Mouse (Mus musculus): ENCODE data around the gene Atp6v1b1. TPM values are rescaled to one million over a fixed set of nuclear protein-coding genes. Genes with fewer than 3 reads are reported as not detected.

The Atp6v1b1 gene
- total and polyA plus RNA-seq, 2 experiments from 2014 or later = 4.1 TPM; not detected in 1

DNA sequence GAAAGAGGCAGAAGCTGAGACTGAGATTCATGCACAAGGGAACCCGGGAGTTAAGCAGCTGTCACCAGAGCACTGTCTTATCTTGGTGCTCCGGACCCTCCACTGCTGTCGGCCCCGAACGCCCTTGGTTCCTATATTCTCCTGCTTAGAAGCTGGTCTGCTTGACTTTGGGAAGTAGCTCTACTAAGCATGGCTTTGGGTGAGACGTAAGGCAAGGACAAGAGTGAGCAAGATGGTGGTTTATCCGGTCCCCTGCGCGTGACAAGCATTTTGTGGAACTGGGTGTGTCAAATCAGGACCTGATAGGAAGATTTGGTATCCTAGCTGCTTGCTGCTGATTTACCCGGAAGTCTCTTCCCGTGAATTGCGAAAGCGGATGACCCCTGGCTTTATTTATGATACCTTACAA is 52.7 kb downstream of the Atp6v1b1 start:
- ATAC-seq (ENCODE audit: insufficient read depth, low read depth) = peak; percentile 5; the same call in 1 of the 2 replicates
- TF ChIP-seq CTCF (IDR thresholded peaks at IDR 0.05; ENCODE audit: low read depth) (no peak), EP300 (IDR thresholded peaks at IDR 0.05; ENCODE audit: low read depth) (no peak)

DNA sequence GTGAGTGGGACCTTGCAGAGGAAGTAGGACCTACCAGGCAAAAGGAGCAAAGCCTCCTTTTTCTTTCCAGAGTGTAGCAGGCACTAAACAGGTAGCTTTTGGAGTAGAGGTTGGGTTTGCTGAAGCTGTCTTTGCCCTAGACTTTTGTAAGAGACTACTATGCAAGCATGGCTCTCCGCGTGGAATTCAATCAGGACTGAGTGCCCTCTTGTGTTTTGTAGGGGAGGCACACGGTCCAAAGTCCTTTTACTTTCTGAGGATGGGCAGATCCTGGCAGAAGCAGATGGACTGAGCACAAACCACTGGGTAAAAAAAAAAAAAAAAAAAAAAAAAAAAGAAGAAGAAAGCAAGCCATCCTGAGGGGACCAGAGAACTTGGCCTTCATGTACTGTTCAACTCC is 53.9 kb downstream of the Atp6v1b1 start:
- H3K4me2 ChIP-seq (ENCODE audit: low read depth, low read length) = no peak overlapping the region
- H3K4me3 ChIP-seq (ENCODE audit: low read depth, low read length) = no peak overlapping the region
- DNase-seq (ENCODE audit: low spot score) = no peak
- H3K9me3 ChIP-seq (replicated peaks; ENCODE audit: control insufficient read depth, low read length) = no peaks in the 10 kb centered on the region
- peaks cover 30% of the 10 kb centered on the region for H3K36me3 ChIP-seq (replicated peaks; ENCODE audit: control insufficient read depth, insufficient read depth, low read length)
- peaks cover 14% of the 10 kb centered on the region for H3K4me1 ChIP-seq (ENCODE audit: control insufficient read depth, insufficient read depth)
- no peak for ATAC-seq (ENCODE audit: insufficient read depth, low read depth)
- 49% methylated on average over 3 of the region's 3 CpGs for WGBS
- no peaks in the 10 kb centered on the region for H3K27me3 ChIP-seq (ENCODE audit: control insufficient read depth, insufficient read depth, low read length)
- H3K9ac ChIP-seq (replicated peaks; ENCODE audit: low read depth, low read length) = no peak overlapping the region
- TF ChIP-seq CTCF (IDR thresholded peaks at IDR 0.05; ENCODE audit: low read depth) (no peak), EP300 (IDR thresholded peaks at IDR 0.05; ENCODE audit: low read depth) (no peak)
- H3K27ac ChIP-seq (ENCODE audit: low read depth) = no peak overlapping the region

More for the DNA sequence above, 52.7 kb downstream of the Atp6v1b1 start:
- Histone ChIP-seq H3K9ac (replicated peaks; ENCODE audit: low read depth, low read length) (peak overlapping the region; percentile 76), H3K36me3 (replicated peaks; ENCODE audit: control insufficient read depth, insufficient read depth, low read length) (peaks cover 19% of the 10 kb centered on the region), H3K9me3 (replicated peaks; ENCODE audit: control insufficient read depth, low read length) (no peaks in the 10 kb centered on the region), H3K27ac (ENCODE audit: low read depth) (peak overlapping the region; percentile 91), H3K4me2 (ENCODE audit: low read depth, low read length) (peak overlapping the region; percentile 95), H3K4me3 (ENCODE audit: low read depth, low read length) (peak overlapping the region; percentile 81), H3K27me3 (ENCODE audit: control insufficient read depth, insufficient read depth, low read length) (no peaks in the 10 kb centered on the region), H3K4me1 (ENCODE audit: control insufficient read depth, insufficient read depth) (peaks cover 14% of the 10 kb centered on the region)
- DNase-seq (ENCODE audit: low spot score) = peak; percentile 43
- WGBS = 2% methylated on average over 13 of the region's 13 CpGs

DNA sequence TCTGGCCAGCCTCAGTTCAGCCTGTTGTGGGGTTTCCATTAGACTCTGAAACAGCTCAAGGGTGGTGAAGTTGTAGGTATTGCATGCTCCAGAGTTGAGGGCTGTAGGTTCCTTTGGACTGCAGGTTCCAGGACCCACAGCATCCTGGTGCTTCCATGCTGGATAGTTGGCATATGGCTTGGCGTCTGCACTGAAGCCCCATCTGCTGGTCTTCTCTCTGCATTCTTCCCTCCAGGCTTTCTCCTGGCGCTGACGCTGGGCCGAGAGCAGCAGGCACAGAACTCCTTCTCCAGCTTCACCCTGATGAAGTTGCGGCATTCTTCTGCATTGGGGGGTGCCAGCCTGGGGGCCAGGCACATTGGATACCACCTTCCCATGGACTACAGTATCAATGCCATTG is 59.2 kb downstream of the Atp6v1b1 start:
- Histone ChIP-seq H3K36me3 (replicated peaks; ENCODE audit: control insufficient read depth, insufficient read depth, low read length) (peaks cover 57% of the 10 kb centered on the region), H3K9me3 (replicated peaks; ENCODE audit: control insufficient read depth, low read length) (no peaks in the 10 kb centered on the region), H3K4me2 (ENCODE audit: low read depth, low read length) (no peak overlapping the region), H3K27me3 (ENCODE audit: control insufficient read depth, insufficient read depth, low read length) (no peaks in the 10 kb centered on the region), H3K4me1 (ENCODE audit: control insufficient read depth, insufficient read depth) (no peaks in the 10 kb centered on the region), H3K27ac (ENCODE audit: low read depth) (no peak overlapping the region), H3K4me3 (ENCODE audit: low read depth, low read length) (no peak overlapping the region), H3K9ac (replicated peaks; ENCODE audit: low read depth, low read length) (no peak overlapping the region)
- DNase-seq (ENCODE audit: low spot score) (no peak), ATAC-seq (ENCODE audit: insufficient read depth, low read depth) (no peak)
- WGBS = 89% methylated on average over 5 of the region's 5 CpGs
- TF ChIP-seq EP300 (IDR thresholded peaks at IDR 0.05; ENCODE audit: low read depth) (no peak), CTCF (IDR thresholded peaks at IDR 0.05; ENCODE audit: low read depth) (no peak)

- WGBS = 89% methylated on average over 3 of the region's 3 CpGs
These were observed 60.1 kb downstream of the Atp6v1b1 start for GRCm38 (mm10) chr6:83802846-83803245.

More at GRCm38 (mm10) chr6:83802846-83803245, 60.1 kb downstream of the Atp6v1b1 start:
- DNase-seq (ENCODE audit: low spot score) (no peak), ATAC-seq (ENCODE audit: insufficient read depth, low read depth) (no peak)
- H3K9ac ChIP-seq (replicated peaks; ENCODE audit: low read depth, low read length) = no peak overlapping the region
- no peaks in the 10 kb centered on the region for H3K4me1 ChIP-seq (ENCODE audit: control insufficient read depth, insufficient read depth)
- no peaks in the 10 kb centered on the region for H3K27me3 ChIP-seq (ENCODE audit: control insufficient read depth, insufficient read depth, low read length)
- peaks cover 55% of the 10 kb centered on the region for H3K36me3 ChIP-seq (replicated peaks; ENCODE audit: control insufficient read depth, insufficient read depth, low read length)
- no peaks in the 10 kb centered on the region for H3K9me3 ChIP-seq (replicated peaks; ENCODE audit: control insufficient read depth, low read length)
- H3K4me3 ChIP-seq (ENCODE audit: low read depth, low read length) = no peak overlapping the region
- TF ChIP-seq EP300 (IDR thresholded peaks at IDR 0.05; ENCODE audit: low read depth) (no peak), CTCF (IDR thresholded peaks at IDR 0.05; ENCODE audit: low read depth) (no peak)
- no peak overlapping the region for H3K27ac ChIP-seq (ENCODE audit: low read depth)
- no peak overlapping the region for H3K4me2 ChIP-seq (ENCODE audit: low read depth, low read length)

Other genes with a start within 250 kb of the Atp6v1b1 start
- 21.4 and 25.2 TPM in 2 replicates for gene Dguok, start 236.0 kb upstream of the Atp6v1b1 start, total RNA-seq (2014; rRNA removed; ENCODE audit: low replicate concordance)
- gene Dguok, start 236.0 kb upstream of the Atp6v1b1 start, polyA plus RNA-seq (2015; fragmentation: Nextera tagmentation; extraction: Ambion mirVana) = 51.7 and 58.4 TPM in 2 replicates
- gene Actg2, start 206.7 kb upstream of the Atp6v1b1 start, total RNA-seq (2014; rRNA removed; ENCODE audit: low replicate concordance) = 15.0 and 831 TPM in 2 replicates
- gene Actg2, start 206.7 kb upstream of the Atp6v1b1 start, polyA plus RNA-seq (2015; fragmentation: Nextera tagmentation; extraction: Ambion mirVana) = 7.0 and 9.9 TPM in 2 replicates
- 1.2 and 1.5 TPM in 2 replicates for gene Stambp, start 170.3 kb upstream of the Atp6v1b1 start, total RNA-seq (2014; rRNA removed; ENCODE audit: low replicate concordance)
- 22.9 and 24.6 TPM in 2 replicates for gene Stambp, start 170.3 kb upstream of the Atp6v1b1 start, polyA plus RNA-seq (2015; fragmentation: Nextera tagmentation; extraction: Ambion mirVana)
- gene Clec4f, start 86.8 kb upstream of the Atp6v1b1 start, total RNA-seq (2014; rRNA removed; ENCODE audit: low replicate concordance) = 1.7 TPM in 1 of 2 replicates, not detected in the other
- 0.59 and 0.66 TPM in 2 replicates for gene Clec4f, start 86.8 kb upstream of the Atp6v1b1 start, polyA plus RNA-seq (2015; fragmentation: Nextera tagmentation; extraction: Ambion mirVana)
- gene Cd207, start 65.1 kb upstream of the Atp6v1b1 start, total RNA-seq (2014; rRNA removed; ENCODE audit: low replicate concordance) = 0.11 and 0.19 TPM in 2 replicates
- gene Cd207, start 65.1 kb upstream of the Atp6v1b1 start, polyA plus RNA-seq (2015; fragmentation: Nextera tagmentation; extraction: Ambion mirVana) = 0.75 and 1.2 TPM in 2 replicates
- not detected in 2 replicates for gene Vax2, start 31.7 kb upstream of the Atp6v1b1 start, total RNA-seq (2014; rRNA removed; ENCODE audit: low replicate concordance)
- not detected in 2 replicates for gene Vax2, start 31.7 kb upstream of the Atp6v1b1 start, polyA plus RNA-seq (2015; fragmentation: Nextera tagmentation; extraction: Ambion mirVana)
- gene Ankrd53, start 19.7 kb downstream of the Atp6v1b1 start, total RNA-seq (2014; rRNA removed; ENCODE audit: low replicate concordance) = not detected in 2 replicates
- 0.16 TPM in 2 replicates for gene Ankrd53, start 19.7 kb downstream of the Atp6v1b1 start, polyA plus RNA-seq (2015; fragmentation: Nextera tagmentation; extraction: Ambion mirVana)
- gene Tex261, start 32.8 kb downstream of the Atp6v1b1 start, total RNA-seq (2014; rRNA removed; ENCODE audit: low replicate concordance) = 78.9 and 85.9 TPM in 2 replicates
- 102 and 109 TPM in 2 replicates for gene Tex261, start 32.8 kb downstream of the Atp6v1b1 start, polyA plus RNA-seq (2015; fragmentation: Nextera tagmentation; extraction: Ambion mirVana)
- gene Nagk, start 52.0 kb downstream of the Atp6v1b1 start, total RNA-seq (2014; rRNA removed; ENCODE audit: low replicate concordance) = 44.3 and 50.9 TPM in 2 replicates
- 65.3 and 70.9 TPM in 2 replicates for gene Nagk, start 52.0 kb downstream of the Atp6v1b1 start, polyA plus RNA-seq (2015; fragmentation: Nextera tagmentation; extraction: Ambion mirVana)
- gene Paip2b, start 88.8 kb downstream of the Atp6v1b1 start, total RNA-seq (2014; rRNA removed; ENCODE audit: low replicate concordance) = 26.8 and 40.2 TPM in 2 replicates
- 11.6 and 13.0 TPM in 2 replicates for gene Paip2b, start 88.8 kb downstream of the Atp6v1b1 start, polyA plus RNA-seq (2015; fragmentation: Nextera tagmentation; extraction: Ambion mirVana)
- 40.4 and 92.4 TPM in 2 replicates for gene Zfp638, start 124.1 kb downstream of the Atp6v1b1 start, total RNA-seq (2014; rRNA removed; ENCODE audit: low replicate concordance)
- gene Zfp638, start 124.1 kb downstream of the Atp6v1b1 start, polyA plus RNA-seq (2015; fragmentation: Nextera tagmentation; extraction: Ambion mirVana) = 28.5 and 31.9 TPM in 2 replicates